Mouse (Mus musculus): ENCODE measurements around the gene Gm44502. TPM values are rescaled to one million over a fixed set of nuclear protein-coding genes. Genes with fewer than 3 reads are reported as not detected.
A peak's percentile ranks its signal among the peaks of the same experiment; 100 is the strongest.
"Not testable (repeated sequence)": the region's sequence is repeated elsewhere in the genome, so short reads cannot be mapped to it uniquely, and the experiment has no call there.

Gm44502 gene
- polyA plus RNA-seq, 1 experiment from 2014 or later, result not detected

DNA sequence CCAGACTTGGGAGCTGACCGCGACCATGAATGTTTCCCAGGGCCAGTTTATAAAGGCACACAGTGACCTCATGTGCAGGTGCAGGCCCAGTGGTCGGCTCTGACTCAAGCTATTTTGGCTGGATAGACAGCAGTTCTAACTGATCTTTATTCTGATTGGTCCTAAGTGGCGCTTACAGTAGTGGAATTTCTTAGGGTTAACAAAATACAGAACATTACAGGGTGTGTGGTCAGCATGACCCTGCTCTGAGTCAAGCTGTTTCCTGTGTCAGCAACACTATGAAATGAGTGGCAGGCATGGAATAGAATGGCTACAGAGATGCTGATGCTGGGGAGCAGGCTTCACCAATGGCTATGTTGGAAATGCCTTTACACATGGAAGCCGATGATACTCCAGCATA is 6.4 kb upstream of the Gm44502 start:
- Histone ChIP-seq H3K4me1 (peaks cover 3% of the 10 kb centered on the region), H3K27me3 (ENCODE audit: poor library complexity, severe bottlenecking) (no peaks in the 10 kb centered on the region), H3K4me3 (no peak overlapping the region), H3K9me3 (no peaks in the 10 kb centered on the region), H3K36me3 (replicated peaks) (no peaks in the 10 kb centered on the region), H3K27ac (no peak overlapping the region)
- DNase-seq (ENCODE audit: extremely low spot score, low spot score), result no peak
- WGBS, result 84% methylated on average over 5 of the region's 5 CpGs

DNA sequence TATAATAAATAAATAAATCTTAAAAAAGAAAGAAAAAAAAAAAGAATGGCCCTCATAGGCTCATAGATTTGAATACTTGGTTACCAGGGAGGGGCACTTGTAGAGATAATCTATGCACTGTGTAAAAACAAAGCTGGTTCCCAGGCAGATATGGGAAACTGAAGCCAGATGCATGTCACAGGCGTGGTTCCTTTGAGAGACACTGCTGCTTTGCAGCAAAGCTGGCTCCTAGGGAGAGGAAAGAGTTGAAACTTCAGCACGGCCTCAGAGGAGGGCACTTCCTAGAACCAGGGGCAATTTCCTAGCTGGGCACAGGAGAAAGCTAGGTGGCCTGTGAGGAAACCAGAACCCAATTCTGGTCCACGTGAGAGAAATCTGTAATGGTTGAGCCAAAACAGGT is 4.6 kb upstream of the Gm44502 start:
- no peaks in the 10 kb centered on the region for H3K27me3 ChIP-seq (ENCODE audit: poor library complexity, severe bottlenecking)
- peaks cover 13% of the 10 kb centered on the region for H3K4me1 ChIP-seq
- no peak overlapping the region for H3K4me3 ChIP-seq
- 73% methylated on average over 3 of the region's 3 CpGs for WGBS
- H3K36me3 ChIP-seq (replicated peaks), result no peaks in the 10 kb centered on the region
- no peak overlapping the region for H3K27ac ChIP-seq
- DNase-seq (ENCODE audit: extremely low spot score, low spot score), result no peak
- no peaks in the 10 kb centered on the region for H3K9me3 ChIP-seq

DNA sequence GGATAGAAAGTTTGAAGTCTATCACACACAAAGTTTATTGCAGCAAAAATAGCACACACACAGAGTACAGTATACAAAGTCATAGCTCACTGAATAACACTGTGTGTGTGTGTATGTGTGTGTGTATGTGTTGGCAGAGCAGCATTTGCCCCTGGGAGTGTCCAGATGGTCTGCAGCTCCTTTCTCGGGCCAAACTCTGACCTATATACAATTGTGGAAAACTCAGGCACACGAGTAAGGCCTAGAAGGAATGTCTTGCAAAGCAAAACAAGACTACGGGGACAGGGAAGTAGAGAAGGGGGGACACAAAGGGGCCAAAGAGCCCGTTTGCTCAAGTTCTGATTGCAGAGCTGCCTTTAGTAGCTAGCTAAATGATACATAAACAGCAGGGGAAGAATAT is 3.5 kb upstream of the Gm44502 start:
- Histone ChIP-seq H3K9me3 (no peaks in the 10 kb centered on the region), H3K36me3 (replicated peaks) (peaks cover 4% of the 10 kb centered on the region), H3K4me3 (no peak overlapping the region), H3K27me3 (ENCODE audit: poor library complexity, severe bottlenecking) (no peaks in the 10 kb centered on the region), H3K4me1 (peaks cover 24% of the 10 kb centered on the region), H3K27ac (no peak overlapping the region)
- WGBS, result 88% methylated on average over 4 of the region's 4 CpGs
- DNase-seq (ENCODE audit: extremely low spot score, low spot score), result no peak

DNA sequence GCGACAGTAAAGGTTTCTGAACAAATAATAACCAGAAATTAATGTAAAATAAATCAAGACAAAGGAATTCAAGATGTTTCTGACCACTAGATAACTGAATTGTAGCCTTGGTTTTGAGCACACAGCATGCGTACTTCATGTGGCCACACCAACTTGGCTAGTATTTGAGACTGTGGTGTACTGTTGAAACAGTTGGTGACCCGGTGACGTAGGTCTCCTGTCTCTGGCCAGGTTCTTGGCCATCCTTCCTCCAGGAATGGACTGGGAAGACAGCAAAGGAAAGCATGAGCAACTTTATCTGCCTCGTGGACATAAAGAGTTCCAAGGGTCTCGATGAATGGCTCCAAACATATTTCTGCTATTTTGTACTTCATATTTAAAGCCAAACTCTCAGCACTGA is 2.3 kb upstream of the Gm44502 start:
- Histone ChIP-seq H3K4me1 (peaks cover 25% of the 10 kb centered on the region), H3K27me3 (ENCODE audit: poor library complexity, severe bottlenecking) (no peaks in the 10 kb centered on the region), H3K4me3 (no peak overlapping the region), H3K9me3 (no peaks in the 10 kb centered on the region), H3K36me3 (replicated peaks) (peaks cover 16% of the 10 kb centered on the region), H3K27ac (no peak overlapping the region)
- WGBS, result 95% methylated on average over 6 of the region's 6 CpGs
- no peak for DNase-seq (ENCODE audit: extremely low spot score, low spot score)

DNA sequence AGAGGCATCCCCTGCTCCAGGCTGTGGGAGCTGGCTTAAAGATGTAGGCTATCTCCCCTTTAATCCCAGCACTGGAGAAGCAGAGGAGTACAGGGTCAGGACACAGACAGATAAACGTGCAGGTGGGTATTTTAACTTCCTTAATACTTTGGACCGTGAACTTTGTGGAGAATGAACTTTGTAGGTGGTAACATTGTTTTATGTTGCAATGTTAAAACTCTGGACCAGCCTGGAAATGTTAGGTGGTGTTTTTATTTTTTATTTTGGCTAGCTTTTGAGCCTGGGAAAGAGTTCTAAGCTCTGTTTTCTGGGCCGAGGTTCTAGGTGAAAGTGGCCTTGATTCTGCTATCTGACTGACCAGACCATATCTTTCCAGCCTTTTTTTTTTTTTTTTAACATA is 1.8 kb upstream of the Gm44502 start:
- no peak overlapping the region for H3K27ac ChIP-seq
- 94% methylated on average over 3 of the region's 3 CpGs for WGBS
- no peak overlapping the region for H3K4me3 ChIP-seq
- peaks cover 21% of the 10 kb centered on the region for H3K36me3 ChIP-seq (replicated peaks)
- DNase-seq (ENCODE audit: extremely low spot score, low spot score), result no peak
- peaks cover 26% of the 10 kb centered on the region for H3K4me1 ChIP-seq
- H3K27me3 ChIP-seq (ENCODE audit: poor library complexity, severe bottlenecking), result no peaks in the 10 kb centered on the region
- no peaks in the 10 kb centered on the region for H3K9me3 ChIP-seq

DNA sequence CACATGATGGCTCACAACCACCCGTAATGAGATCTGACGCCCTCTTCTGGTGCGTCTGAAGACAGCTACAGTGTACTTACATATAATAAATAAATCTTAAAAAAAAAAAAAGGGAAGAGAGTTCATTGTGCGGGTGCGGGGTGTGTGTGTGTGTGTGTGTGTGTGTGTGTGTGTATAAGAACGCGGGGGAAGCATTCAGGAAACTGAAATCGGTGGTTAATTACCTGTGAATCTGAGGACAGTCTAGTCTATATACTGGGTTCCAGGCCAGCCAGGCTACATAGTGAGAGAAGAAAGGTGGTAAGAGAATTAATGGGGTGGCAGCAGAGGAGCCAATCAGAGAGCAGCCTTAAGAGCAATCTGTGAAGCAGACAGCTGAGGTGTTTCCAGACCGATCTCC is 1.3 kb upstream of the Gm44502 start:
- H3K4me1 ChIP-seq, result peaks cover 31% of the 10 kb centered on the region
- not testable (repeated sequence) for H3K27me3 ChIP-seq (ENCODE audit: poor library complexity, severe bottlenecking); H3K27ac ChIP-seq; H3K9me3 ChIP-seq; H3K4me3 ChIP-seq; DNase-seq (ENCODE audit: extremely low spot score, low spot score)
- peaks cover 26% of the 10 kb centered on the region for H3K36me3 ChIP-seq (replicated peaks)
- WGBS, result 88% methylated on average over 9 of the region's 9 CpGs

DNA sequence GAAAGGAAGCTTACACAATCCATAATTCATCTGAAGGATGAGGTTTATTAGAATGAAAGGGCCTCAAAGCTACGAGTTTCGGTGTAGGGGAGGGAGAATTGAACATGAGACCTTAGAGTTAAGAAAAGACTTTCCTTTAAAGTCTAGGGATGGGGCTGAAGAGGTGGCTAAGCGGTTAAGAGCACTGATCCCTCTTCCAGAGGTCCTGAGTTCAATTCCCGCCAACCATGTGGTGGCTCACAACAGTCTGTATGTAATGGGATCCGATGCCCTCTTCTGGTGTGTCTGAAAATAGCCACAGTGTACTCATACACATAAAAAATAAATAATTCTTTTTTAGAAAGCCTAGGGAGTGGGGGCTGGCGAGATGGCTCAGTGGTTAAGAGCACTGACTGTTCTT is 845 bp upstream of the Gm44502 start:
- 0 out of 2 replicates have a peak, but pooled peaks cover 4% of the 10 kb centered on the region for H3K27me3 ChIP-seq (ENCODE audit: poor library complexity, severe bottlenecking)
- H3K4me3 ChIP-seq, result peak overlapping the region; percentile 86
- DNase-seq (ENCODE audit: extremely low spot score, low spot score), result no peak
- H3K9me3 ChIP-seq, result no peaks in the 10 kb centered on the region
- peak overlapping the region; percentile 96 for H3K27ac ChIP-seq
- WGBS, result 46% methylated on average over 6 of the region's 6 CpGs
- H3K4me1 ChIP-seq, result peaks cover 35% of the 10 kb centered on the region
- peaks cover 30% of the 10 kb centered on the region for H3K36me3 ChIP-seq (replicated peaks)

DNA sequence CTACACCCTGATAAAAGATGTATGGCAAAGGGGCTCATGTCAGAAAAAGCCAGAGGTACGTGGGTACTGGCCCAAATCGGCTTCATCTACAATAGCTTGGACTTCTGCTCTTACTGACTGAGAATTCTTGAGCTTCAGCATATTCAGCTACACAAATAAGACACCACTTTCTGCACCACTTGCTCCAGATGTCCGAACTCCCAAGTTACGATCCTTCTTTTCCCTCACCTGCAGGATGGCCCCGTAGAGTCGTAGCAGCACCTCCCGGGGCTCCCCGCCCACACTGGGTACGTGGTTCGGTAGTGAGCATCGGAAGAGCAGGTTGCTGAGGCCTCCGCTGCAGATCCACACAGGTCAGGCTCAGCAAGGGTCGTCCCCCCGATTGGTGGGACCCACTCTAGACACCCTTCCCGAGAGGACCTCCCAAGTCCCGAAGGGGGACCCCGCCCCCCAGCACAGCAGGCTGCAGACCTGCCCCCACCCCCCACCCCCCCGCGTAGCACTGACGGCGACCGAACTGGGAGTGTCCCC is 610 bp downstream of the Gm44502 start:
- Histone ChIP-seq H3K4me1 (peaks cover 43% of the 10 kb centered on the region), H3K9me3 (no peaks in the 10 kb centered on the region), H3K4me3 (peak overlapping the region; percentile 86), H3K27ac (peak overlapping the region; percentile 96), H3K36me3 (replicated peaks) (peaks cover 33% of the 10 kb centered on the region), H3K27me3 (ENCODE audit: poor library complexity, severe bottlenecking) (0 out of 2 replicates have a peak, but pooled peaks cover 5% of the 10 kb centered on the region)
- WGBS, result 6% methylated on average over 22 of the region's 22 CpGs
- no peak for DNase-seq (ENCODE audit: extremely low spot score, low spot score)

DNA sequence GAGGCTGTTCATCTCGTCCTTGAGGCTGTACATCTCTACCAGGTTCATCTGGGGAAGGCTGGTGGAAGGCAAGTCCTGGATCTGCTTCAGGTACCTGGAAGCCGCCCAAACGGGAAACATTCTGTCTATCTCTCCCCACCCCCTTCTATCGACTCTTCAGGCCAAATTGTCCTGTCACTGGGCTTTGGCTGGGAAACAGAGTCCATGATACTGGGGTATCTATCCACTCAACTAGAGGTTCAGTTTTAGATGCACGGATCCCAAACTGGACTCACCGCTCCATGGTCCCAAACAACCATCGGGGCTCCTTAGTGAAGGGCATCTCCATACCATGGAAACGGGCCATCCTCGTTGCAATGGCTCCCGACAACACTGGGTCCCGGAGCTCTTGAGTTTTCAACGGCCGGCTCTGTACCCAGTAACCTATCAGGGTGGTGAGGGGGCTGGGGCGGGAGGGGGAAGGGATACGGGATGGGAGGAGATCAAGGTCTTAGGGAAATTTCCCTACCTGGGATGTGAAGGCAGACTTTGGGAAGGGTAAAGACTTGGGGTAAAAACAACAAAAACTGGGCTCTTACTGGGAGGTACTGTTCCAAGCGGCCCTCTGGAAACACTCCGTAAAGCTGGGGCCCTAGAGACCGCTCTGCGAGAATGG is 1.2 kb downstream of the Gm44502 start:
- WGBS, result 85% methylated on average over 19 of the region's 19 CpGs

DNA sequence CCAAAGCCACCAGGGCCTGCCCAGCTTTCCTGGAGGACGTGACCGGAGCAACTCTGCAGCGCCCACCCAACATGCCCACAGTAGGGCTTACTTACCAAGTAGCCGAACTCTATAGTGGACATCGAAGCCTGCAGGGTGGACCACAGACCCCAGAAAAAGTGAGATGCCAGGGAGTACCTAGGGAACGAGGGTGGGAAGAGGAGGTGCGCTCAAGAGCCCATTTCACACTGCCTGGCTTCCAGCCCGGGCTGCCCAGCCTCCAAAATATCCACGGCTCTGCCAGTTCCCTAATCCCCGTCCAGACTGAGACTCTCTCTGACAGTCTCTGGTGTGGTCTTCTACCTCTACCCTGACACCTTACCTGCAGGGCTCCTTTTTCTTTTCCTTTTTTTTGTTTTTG is 2.8 kb downstream of the Gm44502 start:
- 89% methylated on average over 10 of the region's 10 CpGs for WGBS
- Histone ChIP-seq H3K4me3 (no peak overlapping the region), H3K4me1 (peaks cover 43% of the 10 kb centered on the region), H3K9me3 (no peaks in the 10 kb centered on the region), H3K27me3 (ENCODE audit: poor library complexity, severe bottlenecking) (0 out of 2 replicates have a peak, but pooled peaks cover 5% of the 10 kb centered on the region), H3K36me3 (replicated peaks) (peaks cover 42% of the 10 kb centered on the region), H3K27ac (no peak overlapping the region)
- DNase-seq (ENCODE audit: extremely low spot score, low spot score), result no peak

More for the DNA sequence above, 1.2 kb downstream of the Gm44502 start:
- peak overlapping the region; percentile 86 for H3K4me3 ChIP-seq
- H3K9me3 ChIP-seq, result no peaks in the 10 kb centered on the region
- H3K36me3 ChIP-seq (replicated peaks), result peaks cover 35% of the 10 kb centered on the region
- DNase-seq (ENCODE audit: extremely low spot score, low spot score), result no peak
- H3K27ac ChIP-seq, result no peak overlapping the region
- H3K4me1 ChIP-seq, result peaks cover 43% of the 10 kb centered on the region
- 0 out of 2 replicates have a peak, but pooled peaks cover 5% of the 10 kb centered on the region for H3K27me3 ChIP-seq (ENCODE audit: poor library complexity, severe bottlenecking)

DNA sequence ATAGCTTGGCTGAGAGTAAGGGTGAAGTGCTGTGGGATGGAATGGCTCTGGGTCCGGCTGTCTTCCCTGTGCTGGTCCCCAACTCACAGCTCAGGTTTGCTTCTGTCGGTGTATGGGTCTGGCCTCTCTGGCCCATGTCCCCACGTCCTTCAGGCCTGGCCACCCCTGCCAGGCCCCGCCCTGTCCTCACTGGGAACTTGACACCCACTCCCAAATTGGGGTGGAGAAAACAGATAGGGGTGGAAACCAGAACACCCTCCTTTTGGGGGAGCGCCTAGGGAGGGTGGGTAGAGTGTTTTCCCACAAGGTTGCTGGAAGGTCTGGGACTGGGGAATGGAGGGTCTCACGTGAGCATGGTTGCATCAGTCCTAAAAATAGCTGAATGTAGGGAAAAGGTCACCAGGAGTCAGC is 3.8 kb downstream of the Gm44502 start, which contains the start of gene Cpt1b:
Cpt1b (minus strand) TSS at position 153 of the 411 bp plus-strand sequence.
- peak within 1 kb of the TSS; percentile 36; the same call in 1 of the 2 replicates for H3K27ac ChIP-seq
- no peaks in the 10 kb centered on the region for H3K9me3 ChIP-seq
- 0 out of 2 replicates have a peak, but pooled peaks cover 5% of the 10 kb centered on the region for H3K27me3 ChIP-seq (ENCODE audit: poor library complexity, severe bottlenecking)
- DNase-seq (ENCODE audit: extremely low spot score, low spot score), result no peak
- WGBS, result 27% methylated on average over 6 of the region's 6 CpGs
- H3K36me3 ChIP-seq (replicated peaks), result peaks cover 45% of the 10 kb centered on the region
- peak within 1 kb of the TSS; percentile 29 for H3K4me3 ChIP-seq
- H3K4me1 ChIP-seq, result peaks cover 38% of the 10 kb centered on the region

DNA sequence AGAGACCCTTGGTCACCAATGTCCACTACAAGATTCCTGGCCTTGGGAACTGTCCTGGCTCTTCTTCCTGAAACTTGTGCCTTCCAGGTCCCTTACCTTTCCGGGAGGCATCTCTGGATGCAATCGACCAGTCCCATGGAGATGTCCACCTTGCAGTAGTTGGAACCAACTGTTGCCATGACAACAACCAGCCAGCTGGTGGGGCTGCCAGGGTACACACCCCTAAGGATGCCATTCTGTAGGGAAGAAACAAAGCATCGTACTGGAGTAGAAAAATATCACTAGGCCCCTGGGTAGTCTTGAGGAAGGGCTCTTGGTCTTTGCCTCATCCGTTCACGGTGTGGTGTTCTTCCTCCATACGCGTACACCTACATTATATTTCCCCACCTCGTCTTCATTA is 4.9 kb downstream of the Gm44502 start:
- H3K4me1 ChIP-seq, result peaks cover 30% of the 10 kb centered on the region
- H3K27me3 ChIP-seq (ENCODE audit: poor library complexity, severe bottlenecking), result 0 out of 2 replicates have a peak, but pooled peaks cover 5% of the 10 kb centered on the region
- no peaks in the 10 kb centered on the region for H3K9me3 ChIP-seq
- DNase-seq (ENCODE audit: extremely low spot score, low spot score), result no peak
- H3K4me3 ChIP-seq, result no peak overlapping the region
- H3K36me3 ChIP-seq (replicated peaks), result peaks cover 55% of the 10 kb centered on the region
- WGBS, result 86% methylated on average over 8 of the region's 8 CpGs
- H3K27ac ChIP-seq, result no peak overlapping the region

DNA sequence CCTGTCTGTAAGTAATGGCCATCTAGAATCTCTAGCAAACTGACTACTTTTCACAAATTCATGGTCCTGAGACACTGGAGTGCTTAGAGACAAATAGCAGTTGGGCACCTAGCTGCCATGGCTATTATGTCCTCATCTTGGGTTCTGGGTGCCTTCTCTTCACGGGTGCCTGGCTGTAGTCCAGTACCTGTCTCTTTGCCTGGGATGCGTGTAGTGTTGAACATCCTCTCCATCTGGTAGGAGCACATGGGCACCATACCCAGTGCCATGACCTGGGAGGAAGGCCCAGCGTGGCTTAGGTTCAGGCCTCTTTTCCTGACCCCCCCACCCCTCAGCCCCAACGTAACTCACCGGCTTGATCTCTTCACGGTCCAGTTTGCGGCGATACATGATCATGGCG is 7.6 kb downstream of the Gm44502 start:
- WGBS, result 92% methylated on average over 9 of the region's 9 CpGs
- Histone ChIP-seq H3K27me3 (ENCODE audit: poor library complexity, severe bottlenecking) (0 out of 2 replicates have a peak, but pooled peaks cover 5% of the 10 kb centered on the region), H3K4me1 (peaks cover 18% of the 10 kb centered on the region), H3K9me3 (no peaks in the 10 kb centered on the region), H3K4me3 (no peak overlapping the region), H3K27ac (no peak overlapping the region), H3K36me3 (replicated peaks) (peaks cover 67% of the 10 kb centered on the region)
- no peak for DNase-seq (ENCODE audit: extremely low spot score, low spot score)

Measured in forebrain, embryonic 10.5 days (tissue).